Mouse (Mus musculus): ENCODE results near the gene Vdac1.

Gene Vdac1

DNA sequence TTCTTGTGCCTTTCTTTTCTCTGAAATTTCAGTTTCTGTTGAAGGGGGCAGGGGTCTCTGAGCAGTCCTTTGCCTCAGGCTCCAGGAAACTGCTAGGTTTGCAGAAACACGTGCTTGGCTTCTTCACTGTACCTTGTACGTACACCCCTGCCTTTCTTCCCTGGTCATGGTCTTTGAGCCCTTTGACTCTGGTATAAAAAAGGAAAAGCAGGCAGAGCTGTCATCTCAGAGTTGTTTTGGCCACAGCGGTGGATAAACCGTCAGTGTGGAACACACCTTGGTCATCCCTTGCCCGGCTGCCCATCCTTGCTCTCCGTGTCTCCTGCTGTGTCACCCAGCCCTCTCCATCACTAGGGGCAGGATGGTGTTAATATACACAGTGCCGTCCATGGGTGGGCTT, 59.2 kb downstream of the Vdac1 start:
- no peak for DNase-seq (ENCODE audit: low read depth, low spot score)

- DNase-seq (ENCODE audit: low read depth, low spot score) = no peak
Observed at GRCm38 (mm10) chr11:52420296-52421052, 59.8 kb downstream of the Vdac1 start.

GRCm38 (mm10) chr11:52421053-52421778, 60.6 kb downstream of the Vdac1 start:
- DNase-seq (ENCODE audit: low read depth, low spot score) = peak; percentile 58

DNA sequence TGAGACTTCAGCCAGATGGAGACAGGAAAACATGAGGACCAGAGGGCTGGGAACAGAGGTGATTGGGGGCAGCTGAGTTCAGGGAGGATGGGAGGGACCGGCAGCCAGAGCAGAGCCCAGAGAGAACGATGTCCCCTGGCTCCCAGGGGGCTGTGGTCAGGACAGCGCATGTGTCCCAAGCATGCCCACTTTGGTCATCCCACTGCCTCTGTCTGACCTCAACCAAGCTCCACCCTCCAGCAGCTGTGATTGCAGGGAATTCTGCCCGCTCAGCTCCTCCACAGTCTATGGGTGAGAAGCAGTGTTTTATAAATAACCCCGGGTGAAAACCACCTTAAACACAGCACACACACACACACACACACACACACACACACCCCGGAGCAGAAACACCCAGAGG, 68.8 kb downstream of the Vdac1 start:
- DNase-seq (ENCODE audit: low read depth, low spot score) = no peak

DNA sequence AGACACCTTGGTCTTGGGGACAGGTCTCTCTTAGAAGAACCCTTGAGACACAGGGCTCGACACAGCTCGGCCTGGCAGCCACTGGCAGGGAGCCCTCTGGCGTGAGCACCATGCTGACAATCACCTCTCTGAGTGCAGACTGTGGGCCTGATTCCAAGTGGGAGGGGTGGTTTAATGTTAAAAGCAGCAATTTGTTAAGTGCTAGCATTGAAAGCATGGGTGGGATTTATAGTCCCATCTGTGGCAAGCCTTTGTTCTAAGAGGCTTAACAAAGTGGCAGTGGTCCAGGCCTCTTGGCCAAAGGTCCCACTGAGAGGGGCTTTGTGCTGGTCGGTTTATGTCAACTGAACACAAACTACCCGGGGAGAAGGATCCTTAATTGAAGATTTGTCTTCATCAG, 70.9 kb downstream of the Vdac1 start:
- no peak for DNase-seq (ENCODE audit: low read depth, low spot score)

DNA sequence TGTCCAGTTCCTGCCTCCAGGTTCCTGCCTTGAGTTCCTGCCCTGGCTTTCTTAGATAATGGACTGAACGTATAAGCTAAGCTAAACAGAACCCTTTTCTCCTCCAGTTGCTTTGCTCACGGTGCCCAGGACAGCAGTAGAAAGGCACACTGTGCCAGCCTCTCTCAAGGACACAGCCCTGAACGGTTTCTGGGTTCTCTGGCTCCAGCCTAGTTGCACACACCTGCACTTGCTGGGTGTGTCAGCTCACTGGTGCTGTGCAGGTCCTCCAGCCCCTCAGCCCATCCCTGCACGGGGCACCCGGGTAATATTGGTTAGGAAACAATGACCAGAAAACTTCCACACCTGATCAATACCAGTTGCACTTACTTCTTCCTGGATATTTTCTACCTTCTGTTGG, 71.5 kb downstream of the Vdac1 start:
- DNase-seq (ENCODE audit: low read depth, low spot score) = no peak

DNA sequence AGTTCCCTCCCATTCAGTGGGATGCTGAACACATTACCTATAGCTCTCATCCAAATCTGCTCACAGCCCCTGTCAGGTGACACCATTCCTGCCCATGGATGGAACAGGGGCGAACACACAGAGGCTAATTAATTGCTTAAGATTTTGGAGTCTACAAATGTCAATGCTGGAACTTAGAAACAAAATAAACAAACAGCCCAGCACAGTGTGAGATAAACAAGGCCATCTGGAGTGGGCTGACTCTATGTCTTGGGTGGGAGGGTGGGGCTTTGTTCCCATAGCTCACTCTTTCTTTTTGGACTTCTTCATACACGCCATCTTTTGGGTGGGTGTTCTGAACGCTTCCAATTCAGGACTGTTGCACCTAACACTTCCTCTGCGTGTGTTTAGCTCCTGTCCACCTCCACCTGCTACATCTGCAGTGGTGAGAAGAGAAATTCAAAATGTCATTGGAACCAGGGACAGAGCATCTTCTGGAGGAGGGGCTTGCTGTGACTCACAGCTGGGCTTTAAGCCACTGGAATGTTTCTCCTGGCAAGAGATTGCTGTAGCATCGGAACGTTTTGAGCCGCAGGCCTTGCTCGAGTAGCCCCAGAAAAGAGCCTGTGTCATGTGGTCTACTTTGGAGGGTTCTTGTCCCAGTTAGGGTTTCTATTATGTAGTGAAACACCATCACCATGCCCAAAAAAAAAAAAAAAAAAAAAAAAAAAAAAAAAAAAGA, 72.6 kb downstream of the Vdac1 start:
- no peak for DNase-seq (ENCODE audit: low read depth, low spot score)

DNA sequence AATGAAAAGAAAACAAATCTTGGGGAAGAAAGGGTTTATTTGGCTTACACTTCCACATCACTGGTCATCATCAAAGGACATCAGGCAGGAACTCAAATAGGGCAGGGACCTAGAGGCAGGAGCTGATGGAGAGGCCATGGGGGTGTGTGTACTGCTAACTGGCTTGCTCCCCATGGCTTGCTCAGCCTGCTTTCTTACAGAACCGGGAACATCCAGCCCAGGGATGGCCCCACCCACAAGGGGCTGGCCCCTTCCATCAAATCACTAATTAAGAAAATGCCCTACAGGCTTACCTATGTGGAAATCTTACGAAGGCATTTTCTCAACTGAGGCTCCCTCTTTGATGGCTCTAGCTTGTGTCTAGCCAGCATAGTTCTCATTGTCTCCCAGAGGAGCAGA, 73.1 kb downstream of the Vdac1 start:
- no peak for DNase-seq (ENCODE audit: low read depth, low spot score)

- DNase-seq (ENCODE audit: low read depth, low spot score) = no peak
Observed at GRCm38 (mm10) chr11:52435466-52435865, 74.8 kb downstream of the Vdac1 start.

DNA sequence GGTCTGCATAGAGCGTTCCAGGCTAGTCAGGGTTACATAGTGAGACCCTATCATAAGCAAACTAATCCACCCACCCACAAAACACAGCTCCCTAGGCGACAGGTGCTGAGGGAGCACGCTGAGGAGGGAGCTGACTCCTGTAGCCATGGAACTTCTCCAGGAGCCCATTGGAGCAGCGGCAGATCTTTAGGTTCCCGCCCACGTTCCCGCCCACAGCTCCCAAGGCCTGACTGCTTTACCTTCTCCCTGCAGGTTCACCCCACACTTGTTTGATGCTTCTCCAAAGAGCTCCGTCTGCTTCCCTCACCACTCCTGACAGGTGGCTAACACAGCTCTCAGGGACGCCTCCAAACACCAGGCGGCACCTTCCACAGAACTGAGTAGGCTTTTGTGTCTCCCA, 76.5 kb downstream of the Vdac1 start:
- DNase-seq (ENCODE audit: low read depth, low spot score) = no peak
